Mouse (Mus musculus): ENCODE measurements around the gene Ttc27.

GRCm38 (mm10) chr17:74668010-74668409, 49.5 kb upstream of the Ttc27 start:
- TF ChIP-seq CTCF (conservative IDR thresholded peaks at IDR 0.05; ENCODE audit: low read length) (no peak), POU5F1 (IDR thresholded peaks at IDR 0.05; ENCODE audit: borderline replicate concordance, low read length) (no peak), NANOG (IDR thresholded peaks at IDR 0.05; ENCODE audit: borderline replicate concordance, low read length) (no peak)

Data from E14TG2a.4 (cell line).